Mouse (Mus musculus): ENCODE results near the gene Adgrv1.

Gene Adgrv1

GRCm38 (mm10) chr13:81051448-81051847, 581.5 kb downstream of the Adgrv1 start:
- no peak for DNase-seq (ENCODE audit: low read depth, low spot score)

- DNase-seq (ENCODE audit: low read depth, low spot score) = no peak
Observed at GRCm38 (mm10) chr13:81050911-81051310, 582.0 kb downstream of the Adgrv1 start.

- DNase-seq (ENCODE audit: low read depth, low spot score) = peak; percentile 6
Observed at GRCm38 (mm10) chr13:81045345-81045744, 587.6 kb downstream of the Adgrv1 start.
